9 mouse cellular contexts compared by ENCODE assay signal in genomic region chr12:105504736-105505135, GRCm38 (mm10). TPM values are rescaled to one million over a fixed set of nuclear protein-coding genes. Genes with fewer than 3 reads are reported as not detected.
A peak's percentile ranks its signal among the peaks of the same experiment; 100 is the strongest.
DNase-seq lines count a peak whose midpoint lies in the region; TF ChIP-seq lines count a peak whose summit lies in the region.
"Had no signal": no experiment of that assay in that cellular context is flagged by ENCODE, and none has a peak within 500 bp of the region (broad histone marks: within the 10 kb centered on the region; RNA-seq: fewer than 3 reads in every experiment).

No protein-coding gene starts in this region.

- 68% methylated on average over 6 of the region's 6 CpGs for WGBS in kidney, adult 2 months

- H3K9me3 ChIP-seq in E14TG2a.4 (ENCODE audit: low read length): no peaks in the 10 kb centered on the region

- intact Hi-C loops in left cerebral cortex, postnatal 10 days (cut with DNase I): no loop called here

- no peaks in the 10 kb centered on the region for H3K36me3 ChIP-seq in kidney, adult 2 months (ENCODE audit: control insufficient read depth, insufficient read depth, low read length)
- H3K36me3 ChIP-seq in E14TG2a.4 (ENCODE audit: insufficient read depth, low read length): no peaks in the 10 kb centered on the region

- no peaks in the 10 kb centered on the region for H3K27me3 ChIP-seq in kidney, adult 2 months (replicated peaks; ENCODE audit: control insufficient read depth, insufficient read depth, low read length)
- peaks cover 6% of the 10 kb centered on the region; the same call in 1 of the 2 replicates for H3K27me3 ChIP-seq in E14TG2a.4 (ENCODE audit: insufficient read depth, low read length)

- H3K27ac ChIP-seq in kidney, adult 2 months (ENCODE audit: insufficient read depth, low read depth, low read length): no peak overlapping the region

- H3K4me3 ChIP-seq in kidney, adult 2 months (ENCODE audit: insufficient read depth, low read depth, low read length): no peak overlapping the region
- H3K4me3 ChIP-seq in E14TG2a.4 (replicated peaks; ENCODE audit: low read length): no peak overlapping the region

- no peak for DNase-seq in kidney, adult 2 months
- no peak for DNase-seq in kidney, adult 8-10 months
- peak; percentile 87 for DNase-seq in R1 (ENCODE audit: low read depth, low spot score)
- peak; percentile 2 for DNase-seq in naive thymus-derived CD4-positive, alpha-beta T cell, adult 2 months (ENCODE audit: low read depth)
- DNase-seq in left cerebral cortex, postnatal 10 days (ENCODE audit: extremely low spot score in 1 of 2, low spot score in 2 of 2): no peak
- no peak for DNase-seq in right cerebral cortex, postnatal 25 days
- DNase-seq: adrenal gland, adult 8-10 months; spleen, adult 18-20 months had no signal

- no peaks in the 10 kb centered on the region for H3K4me1 ChIP-seq in kidney, adult 2 months (ENCODE audit: control insufficient read depth, insufficient read depth, low read length)
- peaks cover 45% of the 10 kb centered on the region for H3K4me1 ChIP-seq in E14TG2a.4 (replicated peaks; ENCODE audit: low read depth, low read length)

- 0 out of 2 replicates have a peak, but pooled peaks have one; percentile 30 for TF ChIP-seq CTCF in kidney, adult 2 months (conservative IDR thresholded peaks at IDR 0.05; ENCODE audit: insufficient read depth, insufficient read length, low read depth, low read length)
- peak; percentile 76 for TF ChIP-seq CTCF in E14TG2a.4 (conservative IDR thresholded peaks at IDR 0.05; ENCODE audit: low read length)

- no peak for TF ChIP-seq POLR2A in kidney, adult 2 months (IDR thresholded peaks at IDR 0.05; ENCODE audit: low read depth, low read length)

RNA-seq across cellular contexts. Expression of gene D430019H16Rik, which starts 51.1 kb away (rescaled TPM):
- polyA plus RNA-seq in kidney, adult 2 months (2012; rRNA removed): 3.5 and 3.7 TPM in 2 replicates
- total RNA-seq in left cerebral cortex, postnatal 10 days (2021): 100 to 1,000 TPM; 156 to 157 TPM

RNA-seq across cellular contexts. Expression of gene Bdkrb2, which starts 58.3 kb away (rescaled TPM):
- 0.54 and 0.64 TPM in 2 replicates for polyA plus RNA-seq in kidney, adult 2 months (2012; rRNA removed)
- total RNA-seq in left cerebral cortex, postnatal 10 days (2021): under 1 TPM; 0.28 to 0.65 TPM

Comparison
In these comparisons a context has a peak if more than half of its experiments do, and no peak if none do; other contexts are left out.
1. DNase-seq: peak in R1 (single experiment) and naive thymus-derived CD4-positive, alpha-beta T cell, adult 2 months (single experiment); none in kidney, adult 2 months (single experiment), kidney, adult 8-10 months (0 of 2), left cerebral cortex, postnatal 10 days (0 of 2) and right cerebral cortex, postnatal 25 days (single experiment).